Mouse (Mus musculus): ENCODE data around the gene 2810021J22Rik. TPM values are rescaled to one million over a fixed set of nuclear protein-coding genes. Genes with fewer than 3 reads are reported as not detected.

2810021J22Rik gene
- total RNA-seq (2023; ENCODE audit: inconsistent age), result 9.2 to 14.4 TPM (median 12.3 TPM) in 4 replicates

GRCm38 (mm10) chr11:58867039-58867953 is at the start of gene 2810021J22Rik:
TSS of gene 2810021J22Rik (plus strand) at chr11:58867216.

GRCm38 (mm10) chr11:58828937-58829336 is 38.1 kb upstream of the 2810021J22Rik start, which contains the start of gene Olfr312:
TSS of gene Olfr312 (plus strand) at chr11:58829237.

GRCm38 (mm10) chr11:58838951-58839350 is 28.1 kb upstream of the 2810021J22Rik start, which contains the start of gene Olfr311:
TSS of gene Olfr311 (plus strand) at chr11:58839251.

GRCm38 (mm10) chr11:58846919-58847461 is 20.0 kb upstream of the 2810021J22Rik start, which contains the start of gene Gm12258:
TSS of gene Gm12258 (plus strand) at chr11:58847158.

GRCm38 (mm10) chr11:58903511-58904409 is 36.7 kb downstream of the 2810021J22Rik start, which contains the start of gene Zfp39:
TSS of gene Zfp39 (minus strand) at chr11:58904225.

GRCm38 (mm10) chr11:58917745-58918366 is 50.8 kb downstream of the 2810021J22Rik start, which contains the start of gene Btnl10:
TSS of gene Btnl10 (plus strand) at chr11:58917908.

Other genes with a start within 250 kb of the 2810021J22Rik start
- not detected in 4 replicates for gene Olfr323, start 236.7 kb upstream of the 2810021J22Rik start, total RNA-seq (2023; ENCODE audit: inconsistent age)
- gene Trim58, start 226.8 kb upstream of the 2810021J22Rik start, total RNA-seq (2023; ENCODE audit: inconsistent age), result not detected in 4 replicates
- gene Olfr322, start 208.4 kb upstream of the 2810021J22Rik start, total RNA-seq (2023; ENCODE audit: inconsistent age), result not detected in 4 replicates
- not detected in 4 replicates for gene Olfr320, start 186.1 kb upstream of the 2810021J22Rik start, total RNA-seq (2023; ENCODE audit: inconsistent age)
- not detected in 4 replicates for gene Olfr319, start 168.1 kb upstream of the 2810021J22Rik start, total RNA-seq (2023; ENCODE audit: inconsistent age)
- 0.58 to 0.96 TPM (median 0.68 TPM) in 4 replicates for gene Olfr318, start 143.2 kb upstream of the 2810021J22Rik start, total RNA-seq (2023; ENCODE audit: inconsistent age)
- gene Olfr317, start 128.0 kb upstream of the 2810021J22Rik start, total RNA-seq (2023; ENCODE audit: inconsistent age), result not detected in 4 replicates
- not detected in 4 replicates for gene Olfr316, start 114.5 kb upstream of the 2810021J22Rik start, total RNA-seq (2023; ENCODE audit: inconsistent age)
- gene Olfr315, start 94.0 kb upstream of the 2810021J22Rik start, total RNA-seq (2023; ENCODE audit: inconsistent age), result not detected in 4 replicates
- not detected in 4 replicates for gene Olfr314, start 84.3 kb upstream of the 2810021J22Rik start, total RNA-seq (2023; ENCODE audit: inconsistent age)
- not detected in 4 replicates for gene Fam183b, start 65.3 kb upstream of the 2810021J22Rik start, total RNA-seq (2023; ENCODE audit: inconsistent age)
- gene Olfr313, start 52.2 kb upstream of the 2810021J22Rik start, total RNA-seq (2023; ENCODE audit: inconsistent age), result not detected in 4 replicates
- gene Olfr312, start 38.0 kb upstream of the 2810021J22Rik start, total RNA-seq (2023; ENCODE audit: inconsistent age), result not detected in 4 replicates
- gene Olfr311, start 28.0 kb upstream of the 2810021J22Rik start, total RNA-seq (2023; ENCODE audit: inconsistent age), result not detected in 4 replicates
- 5.2 to 6.3 TPM (median 5.6 TPM) in 4 replicates for gene Gm12258, start 20.1 kb upstream of the 2810021J22Rik start, total RNA-seq (2023; ENCODE audit: inconsistent age)
- 10.5 to 13.6 TPM (median 12.3 TPM) in 4 replicates for gene Zfp39, start 37.0 kb downstream of the 2810021J22Rik start, total RNA-seq (2023; ENCODE audit: inconsistent age)
- not detected in 4 replicates for gene Btnl10, start 50.7 kb downstream of the 2810021J22Rik start, total RNA-seq (2023; ENCODE audit: inconsistent age)
- gene Rnf187, start 71.7 kb downstream of the 2810021J22Rik start, total RNA-seq (2023; ENCODE audit: inconsistent age), result 125 to 135 TPM (median 129 TPM) in 4 replicates
- 15.9 to 25.1 TPM (median 21.4 TPM) in 4 replicates for gene Hist3h2ba, start 81.7 kb downstream of the 2810021J22Rik start, total RNA-seq (2023; ENCODE audit: inconsistent age)
- gene Hist3h2a, start 87.5 kb downstream of the 2810021J22Rik start, total RNA-seq (2023; ENCODE audit: inconsistent age), result 63.1 to 74.2 TPM (median 70.1 TPM) in 4 replicates
- gene Trim17, start 87.5 kb downstream of the 2810021J22Rik start, total RNA-seq (2023; ENCODE audit: inconsistent age), result 0.19 to 0.42 TPM (median 0.38 TPM) in 3 of 4 replicates, not detected in the other
- gene Trim11, start 110.9 kb downstream of the 2810021J22Rik start, total RNA-seq (2023; ENCODE audit: inconsistent age), result 117 to 129 TPM (median 123 TPM) in 4 replicates

All from B cell, adult (primary cell).